Mouse (Mus musculus) E14TG2a.4 (cell line): ENCODE results near the gene Surf6.

Source experiments
- CTCF ChIP-seq: conservative IDR thresholded peaks from 2 replicates; pipeline ENCODE4 v1.5.1; 2014; ENCODE audit warnings: low read length
- POU5F1 ChIP-seq: IDR thresholded peaks from 2 replicates; pipeline ENCODE4 v1.6.1; 2014; ENCODE audit warnings: low read length, borderline replicate concordance

DNA sequence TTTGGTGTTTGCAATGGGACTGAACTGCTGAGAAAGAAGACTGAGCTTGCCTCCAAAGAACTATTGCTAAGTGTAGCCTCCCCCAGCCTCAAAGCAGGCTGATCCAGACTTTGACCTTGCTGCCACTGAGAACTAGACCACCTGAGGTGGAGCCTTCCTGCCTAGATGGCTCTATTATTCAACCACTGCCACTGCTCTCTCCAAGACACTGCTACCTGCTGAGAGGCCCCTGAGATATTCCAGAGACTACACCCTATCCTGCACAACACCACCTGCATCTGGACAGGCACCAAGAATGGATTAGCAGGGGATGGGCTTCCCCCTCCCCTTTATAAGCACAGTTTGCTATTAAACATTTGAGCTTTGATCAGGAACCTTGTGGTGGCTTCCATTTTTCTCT lies 24.1 kb downstream of the Surf6 start:
- TF ChIP-seq CTCF, result no peak
- no peak for TF ChIP-seq POU5F1
